Mouse (Mus musculus): ENCODE results near the gene Nr5a2.

- TF ChIP-seq POLR2A (IDR thresholded peaks at IDR 0.05; ENCODE audit: extremely low read depth, insufficient read depth, low read length) (no peak), CTCF (IDR thresholded peaks at IDR 0.05; ENCODE audit: extremely low read depth, insufficient read depth, low read length) (no peak)
Measured at GRCm38 (mm10) chr1:136880260-136880659, 80.0 kb downstream of the Nr5a2 start.
